In the genomic region with DNA sequence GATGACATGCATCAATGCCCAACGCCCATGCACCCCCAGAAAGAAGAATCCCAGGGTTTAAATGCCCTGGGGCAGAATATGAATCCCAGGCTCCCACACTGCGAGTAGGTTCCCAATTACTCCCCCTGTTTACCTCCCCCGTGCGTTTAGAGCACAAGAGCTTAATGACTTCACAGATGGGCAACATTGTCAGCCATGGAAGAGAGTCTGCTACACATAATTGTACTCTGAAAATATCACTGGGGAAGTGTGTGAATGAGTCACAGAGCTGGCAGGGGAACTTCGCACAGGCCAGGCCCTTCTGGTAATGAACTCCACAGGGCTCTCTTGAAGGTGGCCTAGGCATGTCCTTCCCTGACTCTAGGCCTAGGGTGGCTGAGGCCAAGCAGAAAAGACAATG, we compare ENCODE assay signal across 15 mouse cellular contexts.
DNase-seq lines count a peak whose midpoint lies in the region; TF ChIP-seq lines count a peak whose summit lies in the region.
"Had no signal": no experiment of that assay in that cellular context is flagged by ENCODE, and none has a peak within 500 bp of the region (broad histone marks: within the 10 kb centered on the region; RNA-seq: fewer than 3 reads in every experiment).

No protein-coding gene starts in this region.

- peaks cover 16% of the 10 kb centered on the region for H3K4me1 ChIP-seq in limb, embryonic 10.5 days
- H3K4me1 ChIP-seq: hindbrain, embryonic 10.5 days; kidney, embryonic 15.5 days; liver, embryonic 15.5 days had no signal

- TF ChIP-seq POLR2A in brain, embryonic 14.5 days (IDR thresholded peaks at IDR 0.05; ENCODE audit: borderline replicate concordance, extremely low read depth, insufficient read depth, insufficient read length, poor library complexity, severe bottlenecking), result no peak

- no peaks in the 10 kb centered on the region for H3K9me3 ChIP-seq in limb, embryonic 10.5 days (replicated peaks)
- H3K9me3 ChIP-seq: heart, embryonic 15.5 days; hindbrain, embryonic 10.5 days; kidney, embryonic 15.5 days; limb, embryonic 13.5 days; liver, embryonic 15.5 days had no signal

- peak; percentile 16 for DNase-seq in adrenal gland, adult 2 months
- no peak for DNase-seq in adrenal gland, adult 8-10 months
- DNase-seq in left cerebral cortex, postnatal 25 days (ENCODE audit: low spot score in 2 of 2), result peak; percentile 29 to 77
- no peak for DNase-seq in left cerebral cortex, postnatal 14 days (ENCODE audit: low spot score in 2 of 2)
- peak; percentile 34 for DNase-seq in brain, embryonic 14.5 days (ENCODE audit: low read depth)
- DNase-seq in limb, embryonic 10.5 days (ENCODE audit: low spot score), result peak; percentile 22
- DNase-seq in retina, embryonic 14.5 days (ENCODE audit: low spot score), result no peak
- no peak for DNase-seq in urinary bladder, postnatal 25 days (ENCODE audit: low spot score)
- DNase-seq: heart, adult 18-20 months; lung, postnatal 10 days had no signal

- no peak overlapping the region; the same call in 1 of the 2 replicates for H3K27ac ChIP-seq in limb, embryonic 10.5 days
- H3K27ac ChIP-seq: heart, embryonic 15.5 days; hindbrain, embryonic 10.5 days; kidney, embryonic 15.5 days; limb, embryonic 13.5 days; liver, embryonic 15.5 days had no signal

- TF ChIP-seq CTCF in brain, embryonic 14.5 days (IDR thresholded peaks at IDR 0.05; ENCODE audit: borderline replicate concordance, extremely low read depth, insufficient read depth, insufficient read length), result no peak

- H3K36me3 ChIP-seq in limb, embryonic 10.5 days, result no peaks in the 10 kb centered on the region
- H3K36me3 ChIP-seq: heart, embryonic 15.5 days; hindbrain, embryonic 10.5 days; kidney, embryonic 15.5 days; limb, embryonic 13.5 days; liver, embryonic 15.5 days had no signal

- no peak overlapping the region for H3K4me3 ChIP-seq in limb, embryonic 10.5 days
- H3K4me3 ChIP-seq: heart, embryonic 15.5 days; hindbrain, embryonic 10.5 days; kidney, embryonic 15.5 days; limb, embryonic 13.5 days; liver, embryonic 15.5 days had no signal

- 78% methylated on average over 5 of the region's 5 CpGs for WGBS in limb, embryonic 10.5 days

- H3K27me3 ChIP-seq in limb, embryonic 10.5 days (ENCODE audit: low read depth, poor library complexity, severe bottlenecking), result no peaks in the 10 kb centered on the region
- H3K27me3 ChIP-seq: heart, embryonic 15.5 days; kidney, embryonic 15.5 days; limb, embryonic 13.5 days; liver, embryonic 15.5 days had no signal

- intact Hi-C loops in left cerebral cortex, postnatal 25 days (cut with DNase I), result loop anchor here (5.0 kb wide), 1 partner anchor 91 kb away; no protein-coding TSS in a partner anchor
- intact Hi-C loops in left cerebral cortex, postnatal 14 days (cut with DNase I), result no loop called here

Comparison
In these comparisons a context has a peak if more than half of its experiments do, and no peak if none do; other contexts are left out.
1. DNase-seq: peak in adrenal gland, adult 2 months (single experiment), left cerebral cortex, postnatal 25 days (2 of 2), brain, embryonic 14.5 days (single experiment) and limb, embryonic 10.5 days (single experiment); none in adrenal gland, adult 8-10 months (single experiment), left cerebral cortex, postnatal 14 days (0 of 2), retina, embryonic 14.5 days (single experiment) and urinary bladder, postnatal 25 days (single experiment).